Mouse (Mus musculus): ENCODE data around the gene Epas1.

Gene Epas1

GRCm38 (mm10) chr17:86770848-86771247 lies 17.3 kb downstream of the Epas1 start:
- DNase-seq (ENCODE audit: low read depth, low spot score): no peak
- Histone ChIP-seq H3K27me3 (ENCODE audit: control insufficient read depth, insufficient read depth, low read length, poor library complexity, severe bottlenecking) (no peaks in the 10 kb centered on the region), H3K36me3 (ENCODE audit: control insufficient read depth, insufficient read depth, low read length, poor library complexity, severe bottlenecking) (no peaks in the 10 kb centered on the region)

GRCm38 (mm10) chr17:86772035-86772434 lies 18.5 kb downstream of the Epas1 start:
- Histone ChIP-seq H3K36me3 (ENCODE audit: control insufficient read depth, insufficient read depth, low read length, poor library complexity, severe bottlenecking) (no peaks in the 10 kb centered on the region), H3K27me3 (ENCODE audit: control insufficient read depth, insufficient read depth, low read length, poor library complexity, severe bottlenecking) (no peaks in the 10 kb centered on the region)
- DNase-seq (ENCODE audit: low read depth, low spot score): no peak

GRCm38 (mm10) chr17:86772929-86773588 lies 19.6 kb downstream of the Epas1 start:
- Histone ChIP-seq H3K36me3 (ENCODE audit: control insufficient read depth, insufficient read depth, low read length, poor library complexity, severe bottlenecking) (no peaks in the 10 kb centered on the region), H3K27me3 (ENCODE audit: control insufficient read depth, insufficient read depth, low read length, poor library complexity, severe bottlenecking) (no peaks in the 10 kb centered on the region)
- DNase-seq (ENCODE audit: low read depth, low spot score): no peak

GRCm38 (mm10) chr17:86776538-86776937 lies 23.0 kb downstream of the Epas1 start:
- Histone ChIP-seq H3K36me3 (ENCODE audit: control insufficient read depth, insufficient read depth, low read length, poor library complexity, severe bottlenecking) (no peaks in the 10 kb centered on the region), H3K27me3 (ENCODE audit: control insufficient read depth, insufficient read depth, low read length, poor library complexity, severe bottlenecking) (no peaks in the 10 kb centered on the region)
- no peak for DNase-seq (ENCODE audit: low read depth, low spot score)

- no peak for DNase-seq (ENCODE audit: low read depth, low spot score)
- no peaks in the 10 kb centered on the region for H3K27me3 ChIP-seq (ENCODE audit: control insufficient read depth, insufficient read depth, low read length, poor library complexity, severe bottlenecking)
These were observed 24.6 kb downstream of the Epas1 start for GRCm38 (mm10) chr17:86778147-86778546.

GRCm38 (mm10) chr17:86779191-86780130 lies 26.0 kb downstream of the Epas1 start:
- no peaks in the 10 kb centered on the region for H3K36me3 ChIP-seq (ENCODE audit: control insufficient read depth, insufficient read depth, low read length, poor library complexity, severe bottlenecking)
- no peaks in the 10 kb centered on the region for H3K27me3 ChIP-seq (ENCODE audit: control insufficient read depth, insufficient read depth, low read length, poor library complexity, severe bottlenecking)
- DNase-seq (ENCODE audit: low read depth, low spot score): peak; percentile 30

More at GRCm38 (mm10) chr17:86778147-86778546, 24.6 kb downstream of the Epas1 start:
- no peaks in the 10 kb centered on the region for H3K36me3 ChIP-seq (ENCODE audit: control insufficient read depth, insufficient read depth, low read length, poor library complexity, severe bottlenecking)

- no peaks in the 10 kb centered on the region for H3K36me3 ChIP-seq (ENCODE audit: control insufficient read depth, insufficient read depth, low read length, poor library complexity, severe bottlenecking)
- H3K27me3 ChIP-seq (ENCODE audit: control insufficient read depth, insufficient read depth, low read length, poor library complexity, severe bottlenecking): no peaks in the 10 kb centered on the region
- no peak for DNase-seq (ENCODE audit: low read depth, low spot score)
These were observed 27.3 kb downstream of the Epas1 start for GRCm38 (mm10) chr17:86780708-86781318.

GRCm38 (mm10) chr17:86781755-86782400 lies 28.4 kb downstream of the Epas1 start:
- H3K36me3 ChIP-seq (ENCODE audit: control insufficient read depth, insufficient read depth, low read length, poor library complexity, severe bottlenecking): no peaks in the 10 kb centered on the region
- no peak for DNase-seq (ENCODE audit: low read depth, low spot score)
- no peaks in the 10 kb centered on the region for H3K27me3 ChIP-seq (ENCODE audit: control insufficient read depth, insufficient read depth, low read length, poor library complexity, severe bottlenecking)

GRCm38 (mm10) chr17:86784405-86784977 lies 31.0 kb downstream of the Epas1 start:
- H3K36me3 ChIP-seq (ENCODE audit: control insufficient read depth, insufficient read depth, low read length, poor library complexity, severe bottlenecking): no peaks in the 10 kb centered on the region
- no peaks in the 10 kb centered on the region for H3K27me3 ChIP-seq (ENCODE audit: control insufficient read depth, insufficient read depth, low read length, poor library complexity, severe bottlenecking)
- no peak for DNase-seq (ENCODE audit: low read depth, low spot score)

GRCm38 (mm10) chr17:86785612-86786011 lies 32.1 kb downstream of the Epas1 start:
- no peaks in the 10 kb centered on the region for H3K27me3 ChIP-seq (ENCODE audit: control insufficient read depth, insufficient read depth, low read length, poor library complexity, severe bottlenecking)
- no peak for DNase-seq (ENCODE audit: low read depth, low spot score)
- no peaks in the 10 kb centered on the region for H3K36me3 ChIP-seq (ENCODE audit: control insufficient read depth, insufficient read depth, low read length, poor library complexity, severe bottlenecking)

- DNase-seq (ENCODE audit: low read depth, low spot score): no peak
- H3K36me3 ChIP-seq (ENCODE audit: control insufficient read depth, insufficient read depth, low read length, poor library complexity, severe bottlenecking): no peaks in the 10 kb centered on the region
These were observed 33.0 kb downstream of the Epas1 start for GRCm38 (mm10) chr17:86786496-86786895.

GRCm38 (mm10) chr17:86787805-86788204 lies 34.3 kb downstream of the Epas1 start:
- no peaks in the 10 kb centered on the region for H3K36me3 ChIP-seq (ENCODE audit: control insufficient read depth, insufficient read depth, low read length, poor library complexity, severe bottlenecking)
- H3K27me3 ChIP-seq (ENCODE audit: control insufficient read depth, insufficient read depth, low read length, poor library complexity, severe bottlenecking): no peaks in the 10 kb centered on the region
- DNase-seq (ENCODE audit: low read depth, low spot score): no peak

More at GRCm38 (mm10) chr17:86786496-86786895, 33.0 kb downstream of the Epas1 start:
- H3K27me3 ChIP-seq (ENCODE audit: control insufficient read depth, insufficient read depth, low read length, poor library complexity, severe bottlenecking): no peaks in the 10 kb centered on the region

- no peak for DNase-seq (ENCODE audit: low read depth, low spot score)
- H3K27me3 ChIP-seq (ENCODE audit: control insufficient read depth, insufficient read depth, low read length, poor library complexity, severe bottlenecking): no peaks in the 10 kb centered on the region
- no peaks in the 10 kb centered on the region for H3K36me3 ChIP-seq (ENCODE audit: control insufficient read depth, insufficient read depth, low read length, poor library complexity, severe bottlenecking)
These were observed 34.8 kb downstream of the Epas1 start for GRCm38 (mm10) chr17:86788316-86788715.

- Histone ChIP-seq H3K27me3 (ENCODE audit: control insufficient read depth, insufficient read depth, low read length, poor library complexity, severe bottlenecking) (no peaks in the 10 kb centered on the region), H3K36me3 (ENCODE audit: control insufficient read depth, insufficient read depth, low read length, poor library complexity, severe bottlenecking) (no peaks in the 10 kb centered on the region)
- DNase-seq (ENCODE audit: low read depth, low spot score): no peak
These were observed 38.4 kb downstream of the Epas1 start for GRCm38 (mm10) chr17:86791925-86792324.

All from splenic B cell, adult 2 months (primary cell).